Mouse (Mus musculus): Measurements from ENCODE around the gene Cycs. TPM values are rescaled to one million over a fixed set of nuclear protein-coding genes. Genes with fewer than 3 reads are reported as not detected.

The Cycs gene
- polyA plus RNA-seq, 1 experiment from 2014 or later = 46.1 TPM

DNA sequence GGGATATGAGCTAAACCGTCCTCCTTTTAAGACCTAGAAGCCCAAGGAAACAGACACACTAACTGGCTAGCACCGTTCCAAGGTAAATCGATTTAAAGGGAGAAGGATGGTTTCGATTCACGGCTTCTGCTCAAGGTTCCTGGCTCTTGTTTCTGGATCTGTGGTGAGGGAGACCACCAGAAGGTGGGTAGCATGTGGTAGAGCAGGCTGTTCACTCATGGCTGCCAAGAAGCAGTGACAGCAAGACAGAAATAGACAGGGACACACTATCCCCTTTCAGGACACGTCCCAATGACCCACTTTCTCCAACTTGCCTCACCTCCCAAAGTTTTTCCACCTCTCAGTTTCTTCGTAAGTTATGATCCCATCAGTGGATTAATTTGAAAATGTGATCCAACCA is 16.5 kb downstream of the Cycs start:
- in situ Hi-C loops (cut with MboI; ENCODE audit: low pct_unique_long_range_greater_than_20kb) = loop anchor here (10.0 kb wide), 1 partner anchor 615 kb away; no protein-coding TSS in a partner anchor
- no peaks in the 10 kb centered on the region for H3K27me3 ChIP-seq
- CTCF ChIA-PET = no interaction called here
- POLR2A ChIA-PET = no interaction called here
- DNase-seq (ENCODE audit: low read depth, low spot score) (no peak), ATAC-seq (no peak)
- TF ChIP-seq CTCF (IDR thresholded peaks at IDR 0.05) = no peak

GRCm38 (mm10) chr6:50549051-50549450 is 17.3 kb downstream of the Cycs start:
- TF ChIP-seq CTCF (IDR thresholded peaks at IDR 0.05) = no peak
- in situ Hi-C loops (cut with MboI; ENCODE audit: low pct_unique_long_range_greater_than_20kb) = loop anchor here (10.0 kb wide), 1 partner anchor 614 kb away; no protein-coding TSS in a partner anchor
- CTCF ChIA-PET = no interaction called here
- ATAC-seq (no peak), DNase-seq (ENCODE audit: low read depth, low spot score) (no peak)
- H3K27me3 ChIP-seq = no peaks in the 10 kb centered on the region
- POLR2A ChIA-PET = interaction anchor here (0.6 kb wide), 1 partner anchor 687 kb away, joined by 3 read pairs; no protein-coding TSS in a partner anchor

DNA sequence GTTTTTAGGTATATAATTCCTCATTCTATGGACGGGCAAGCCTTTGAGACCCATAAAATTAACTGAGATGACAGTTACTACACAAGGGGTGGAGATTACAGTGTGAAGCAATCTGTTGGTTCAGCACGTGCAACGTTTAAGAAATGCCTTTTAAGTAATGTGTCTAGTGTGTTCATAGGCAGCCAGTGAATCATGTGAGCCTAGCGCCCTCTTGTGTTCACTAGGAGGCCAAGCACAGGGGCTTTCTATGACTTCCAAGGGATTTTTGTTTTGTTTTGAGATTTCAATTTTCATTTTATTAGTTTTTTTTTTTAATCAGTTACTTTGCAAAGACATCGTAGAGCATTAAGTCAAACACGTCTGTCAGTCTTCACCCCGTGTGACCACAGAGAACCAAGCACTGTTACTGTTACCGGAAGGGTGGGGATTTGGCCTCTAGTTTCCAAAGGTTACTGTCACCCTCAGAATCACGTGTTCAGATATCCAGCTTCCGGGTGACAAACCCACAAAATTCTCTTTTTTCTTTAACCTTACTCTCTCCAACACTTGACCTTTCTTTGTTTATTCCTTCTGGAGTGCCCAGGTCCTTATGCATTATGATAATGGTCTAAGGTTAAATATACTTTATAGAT is 20.8 kb downstream of the Cycs start:
- in situ Hi-C loops (cut with MboI; ENCODE audit: low pct_unique_long_range_greater_than_20kb) = loop anchor here (10.0 kb wide), 1 partner anchor 611 kb away; no protein-coding TSS in a partner anchor
- DNase-seq (ENCODE audit: low read depth, low spot score) = no peak
- no peaks in the 10 kb centered on the region for H3K27me3 ChIP-seq
- no peak for ATAC-seq
- ChIA-PET CTCF (interaction anchor here (1.0 to 1.9 kb wide), 7 partner anchors 9 to 242 kb away, joined by 3 to 6 read pairs (median 4); no protein-coding TSS in a partner anchor), POLR2A (no interaction called here)
- peak; percentile 94 for TF ChIP-seq CTCF (IDR thresholded peaks at IDR 0.05)

DNA sequence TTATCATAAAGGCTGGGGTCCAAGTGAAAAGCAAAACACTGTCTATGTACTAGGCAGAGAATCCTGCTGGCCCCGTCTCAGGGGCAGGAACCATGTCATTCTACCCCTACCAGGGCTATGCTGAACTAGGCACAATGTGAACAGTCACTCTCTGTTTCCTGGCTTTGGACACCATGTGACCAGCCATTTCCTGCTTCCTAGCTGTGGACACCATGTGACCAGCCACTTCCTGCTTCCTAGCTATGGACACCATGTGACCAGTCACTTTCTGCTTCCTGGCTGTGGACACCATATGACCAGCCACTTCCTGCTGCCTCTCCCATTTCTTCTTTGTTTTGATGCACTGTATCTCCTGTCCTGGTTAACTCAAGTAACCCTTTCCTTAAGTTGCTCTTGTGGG is 23.8 kb downstream of the Cycs start:
- ATAC-seq = no peak
- no peaks in the 10 kb centered on the region for H3K27me3 ChIP-seq
- ChIA-PET CTCF (interaction anchor here (1.9 kb wide), 1 partner anchor 238 kb away, joined by 6 read pairs; no protein-coding TSS in a partner anchor), POLR2A (no interaction called here)
- no peak for TF ChIP-seq CTCF (IDR thresholded peaks at IDR 0.05)
- in situ Hi-C loops (cut with MboI; ENCODE audit: low pct_unique_long_range_greater_than_20kb) = loop anchor here (5.0 to 10.0 kb wide), 2 partner anchors 608 to 1025 kb away; no protein-coding TSS in a partner anchor
- no peak for DNase-seq (ENCODE audit: low read depth, low spot score)

DNA sequence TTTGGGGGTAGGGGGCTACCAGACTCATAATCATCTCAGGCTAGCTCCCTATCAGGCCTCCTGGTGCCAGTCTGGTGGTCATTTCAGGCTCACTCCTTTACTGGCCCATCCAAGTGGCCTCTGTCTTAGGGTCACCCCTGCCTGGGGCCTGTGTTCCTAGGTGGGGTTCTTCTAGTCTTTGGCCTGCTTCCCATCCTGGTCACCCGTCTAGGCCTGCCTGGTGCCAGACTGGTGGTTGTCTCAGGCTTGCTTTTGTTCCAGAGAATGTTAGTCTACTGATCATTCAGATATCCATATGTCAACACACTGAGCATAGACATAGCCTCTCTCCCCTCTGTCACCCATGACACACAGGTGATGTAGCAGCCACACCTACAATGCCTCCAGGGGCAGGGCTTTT is 26.7 kb downstream of the Cycs start:
- no peak for TF ChIP-seq CTCF (IDR thresholded peaks at IDR 0.05)
- CTCF ChIA-PET = interaction anchor here (1.3 kb wide), 1 partner anchor 226 kb away, joined by 4 read pairs; no protein-coding TSS in a partner anchor
- in situ Hi-C loops (cut with MboI; ENCODE audit: low pct_unique_long_range_greater_than_20kb) = loop anchor here (5.0 to 10.0 kb wide), 4 partner anchors 227 to 1022 kb away; partner anchors contain the start of gene Mpp6
- POLR2A ChIA-PET = no interaction called here
- H3K27me3 ChIP-seq = no peaks in the 10 kb centered on the region
- no peak for ATAC-seq
- no peak for DNase-seq (ENCODE audit: low read depth, low spot score)

DNA sequence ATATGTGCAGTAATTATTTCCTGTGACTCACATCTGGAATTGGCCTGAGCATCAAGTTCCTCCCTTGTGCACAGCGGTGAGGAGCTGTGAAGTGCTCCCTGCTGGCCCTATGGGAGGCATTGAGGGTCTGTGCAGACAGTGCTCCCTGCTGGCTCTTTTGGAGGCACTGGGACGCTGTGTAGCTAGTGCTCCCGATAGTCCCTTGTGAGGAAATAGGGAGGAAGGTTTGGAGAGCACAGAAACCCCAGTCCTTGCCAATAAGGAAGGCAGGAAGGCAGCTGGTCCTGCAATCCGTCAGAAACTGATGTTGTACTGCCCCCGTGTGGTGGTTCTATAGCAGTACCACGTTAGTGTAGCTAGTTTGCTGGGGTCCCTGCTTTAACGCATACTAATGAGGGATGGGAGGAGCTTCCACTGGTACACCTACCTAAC is 29.9 kb downstream of the Cycs start:
- H3K27me3 ChIP-seq = no peaks in the 10 kb centered on the region
- DNase-seq (ENCODE audit: low read depth, low spot score) (peak; percentile 46), ATAC-seq (peak; percentile 75)
- TF ChIP-seq CTCF (IDR thresholded peaks at IDR 0.05) = peak; percentile 94
- ChIA-PET POLR2A (interaction anchor here (1.2 kb wide), 1 partner anchor 233 kb away, joined by 3 read pairs; no protein-coding TSS in a partner anchor), CTCF (interaction anchor here (0.8 to 2.3 kb wide), 23 partner anchors 8 to 425 kb away, joined by 3 to 24 read pairs (median 4); no protein-coding TSS in a partner anchor)
- in situ Hi-C loops (cut with MboI; ENCODE audit: low pct_unique_long_range_greater_than_20kb) = loop anchor here (5.0 kb wide), 2 partner anchors 224 to 424 kb away; partner anchors contain the start of gene Mpp6

DNA sequence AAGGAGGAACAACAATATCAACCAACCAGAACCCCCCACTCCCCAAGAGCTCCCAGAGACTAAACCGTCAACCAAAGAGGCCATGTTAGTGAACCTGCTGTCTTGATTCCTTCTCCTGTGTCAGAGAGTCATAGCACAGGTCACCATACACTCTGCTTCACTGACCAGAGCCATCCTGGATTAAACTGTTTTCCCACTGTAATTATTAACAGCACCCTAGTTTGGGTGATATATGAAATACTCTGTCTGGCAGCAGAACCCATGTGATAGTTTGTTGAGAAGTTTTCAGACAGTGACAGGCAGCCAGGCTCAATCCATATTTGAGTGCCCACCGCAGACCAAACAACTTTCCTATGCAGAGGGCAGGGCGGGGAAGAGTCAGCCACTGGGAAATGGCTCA is 31.0 kb downstream of the Cycs start:
- no peak for TF ChIP-seq CTCF (IDR thresholded peaks at IDR 0.05)
- in situ Hi-C loops (cut with MboI; ENCODE audit: low pct_unique_long_range_greater_than_20kb) = loop anchor here (5.0 kb wide), 2 partner anchors 223 to 423 kb away; partner anchors contain the start of gene Mpp6
- POLR2A ChIA-PET = interaction anchor here (0.5 kb wide), 2 partner anchors 114 to 133 kb away, joined by 3 to 4 read pairs; no protein-coding TSS in a partner anchor
- CTCF ChIA-PET = no interaction called here
- no peaks in the 10 kb centered on the region for H3K27me3 ChIP-seq
- peak; percentile 15 for DNase-seq (ENCODE audit: low read depth, low spot score)
- ATAC-seq = no peak

GRCm38 (mm10) chr6:50531920-50532319 is 34.4 kb downstream of the Cycs start:
- peak; percentile 27 for DNase-seq (ENCODE audit: low read depth, low spot score)

GRCm38 (mm10) chr6:50531003-50531402 is 35.3 kb downstream of the Cycs start:
- in situ Hi-C loops (cut with MboI; ENCODE audit: low pct_unique_long_range_greater_than_20kb) = no loop called here
- DNase-seq (ENCODE audit: low read depth, low spot score) (no peak), ATAC-seq (no peak)
- TF ChIP-seq CTCF (IDR thresholded peaks at IDR 0.05) = no peak
- no peaks in the 10 kb centered on the region for H3K27me3 ChIP-seq
- CTCF ChIA-PET = interaction anchor here (1.0 to 1.7 kb wide), 2 partner anchors 219 to 315 kb away, joined by 3 to 4 read pairs; no protein-coding TSS in a partner anchor
- POLR2A ChIA-PET = no interaction called here

More at GRCm38 (mm10) chr6:50531920-50532319, 34.4 kb downstream of the Cycs start:
- POLR2A ChIA-PET = no interaction called here
- no peak for ATAC-seq
- in situ Hi-C loops (cut with MboI; ENCODE audit: low pct_unique_long_range_greater_than_20kb) = no loop called here
- CTCF ChIA-PET = interaction anchor here (1.0 to 1.7 kb wide), 2 partner anchors 144 to 219 kb away, joined by 3 to 4 read pairs; no protein-coding TSS in a partner anchor
- no peak for TF ChIP-seq CTCF (IDR thresholded peaks at IDR 0.05)
- no peaks in the 10 kb centered on the region for H3K27me3 ChIP-seq

DNA sequence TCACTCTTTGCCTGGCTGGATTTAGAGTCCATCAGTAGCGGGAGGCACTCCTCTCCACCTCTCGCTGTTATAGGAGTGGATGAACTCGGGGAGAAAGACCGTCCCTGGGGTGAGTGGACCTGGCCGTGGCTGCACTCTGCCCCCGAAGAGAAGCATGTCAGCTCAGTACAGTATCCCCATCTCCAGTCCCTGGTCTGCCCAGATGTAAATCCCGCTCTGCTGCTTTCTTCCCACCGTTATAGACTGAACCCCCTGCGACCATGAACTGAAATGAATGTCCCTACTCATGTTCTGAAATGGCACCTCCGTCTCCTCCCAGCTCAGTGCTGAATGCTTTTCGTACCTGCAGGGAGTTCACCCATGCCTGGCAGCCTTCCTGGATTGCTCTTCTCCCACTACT is 37.1 kb downstream of the Cycs start:
- DNase-seq (ENCODE audit: low read depth, low spot score) (no peak), ATAC-seq (no peak)
- POLR2A ChIA-PET = no interaction called here
- CTCF ChIA-PET = no interaction called here
- no peak for TF ChIP-seq CTCF (IDR thresholded peaks at IDR 0.05)
- H3K27me3 ChIP-seq = no peaks in the 10 kb centered on the region
- in situ Hi-C loops (cut with MboI; ENCODE audit: low pct_unique_long_range_greater_than_20kb) = no loop called here

DNA sequence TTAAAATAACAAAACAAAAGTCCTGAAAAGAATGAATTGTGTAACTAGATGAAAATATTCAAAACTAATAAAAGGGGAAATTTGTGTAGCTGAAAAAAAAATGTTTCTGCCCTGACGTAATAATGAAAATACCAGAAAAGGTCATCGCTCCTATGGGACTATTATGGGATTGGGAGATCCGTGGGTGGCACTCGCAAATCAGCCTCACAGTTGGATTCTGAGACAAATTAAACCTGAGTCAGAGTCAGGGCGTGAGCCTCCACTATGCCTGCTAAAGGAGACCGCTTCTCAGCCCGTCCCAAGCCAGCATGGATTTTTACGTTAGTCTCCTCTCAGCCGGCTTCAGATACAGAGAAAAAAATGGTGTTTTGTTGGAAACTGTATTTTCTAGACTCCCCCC is 38.9 kb downstream of the Cycs start:
- H3K27me3 ChIP-seq = no peaks in the 10 kb centered on the region
- in situ Hi-C loops (cut with MboI; ENCODE audit: low pct_unique_long_range_greater_than_20kb) = no loop called here
- no peak for TF ChIP-seq CTCF (IDR thresholded peaks at IDR 0.05)
- POLR2A ChIA-PET = no interaction called here
- ATAC-seq (no peak), DNase-seq (ENCODE audit: low read depth, low spot score) (no peak)
- CTCF ChIA-PET = interaction anchor here (1.0 to 2.6 kb wide), 4 partner anchors 70 to 222 kb away, joined by 3 to 12 read pairs (median 5); no protein-coding TSS in a partner anchor
